Mouse (Mus musculus): ENCODE data around the gene Rbm28.

GRCm38 (mm10) chr6:29201988-29202387 is 37.2 kb upstream of the Rbm28 start:
- TF ChIP-seq CTCF (IDR thresholded peaks at IDR 0.05; ENCODE audit: low read depth) = no peak
- TF ChIP-seq EP300 (IDR thresholded peaks at IDR 0.05; ENCODE audit: low read depth) = no peak

All from liver, postnatal 0 days (tissue).